Mouse (Mus musculus) stomach, embryonic 15.5 days (tissue): ENCODE data around the gene Diras2. TPM values are rescaled to one million over a fixed set of nuclear protein-coding genes. Genes with fewer than 3 reads are reported as not detected.
A peak's percentile ranks its signal among the peaks of the same experiment; 100 is the strongest.
"Not testable (repeated sequence)": the region's sequence is repeated elsewhere in the genome, so short reads cannot be mapped to it uniquely, and the experiment has no call there.

Source experiments
- ATAC-seq: fragments of 200-750 bp; cut with Nextera tagmentation; 2 replicates; pipeline ENCODE4 v1.8.0; 2017; ENCODE audit warnings: low read depth, moderate number of reproducible peaks, moderate TSS enrichment; ENCODE audit not compliant: insufficient read depth, low FRiP score
- H3K27ac ChIP-seq: fragments of 300-500 bp; sonication (generic); 2 replicates; pipeline ENCODE4 v1.5.1; 2015; ENCODE audit warnings: mild to moderate bottlenecking, inconsistent platforms
- H3K27me3 ChIP-seq: fragments of 300-500 bp; sonication (generic); replicated peaks from 2 replicates; pipeline ENCODE4 v1.6.1; 2015; ENCODE audit warnings: inconsistent platforms
- H3K36me3 ChIP-seq: fragments of 300-500 bp; sonication (generic); 2 replicates; pipeline ENCODE4 v1.6.1; 2015; ENCODE audit warnings: inconsistent platforms
- H3K4me1 ChIP-seq: fragments of 300-500 bp; sonication (generic); 2 replicates; pipeline ENCODE4 v1.6.1; 2015; ENCODE audit warnings: inconsistent platforms
- H3K4me2 ChIP-seq: fragments of 300-500 bp; sonication (generic); 2 replicates; pipeline ENCODE4 v1.6.1; 2015; ENCODE audit warnings: mild to moderate bottlenecking, inconsistent platforms
- H3K4me3 ChIP-seq: fragments of 300-500 bp; sonication (generic); replicated peaks from 2 replicates; pipeline ENCODE4 v1.5.1; 2015; ENCODE audit warnings: inconsistent platforms
- H3K9ac ChIP-seq: fragments of 300-500 bp; sonication (generic); 2 replicates; pipeline ENCODE4 v1.6.1; 2015; ENCODE audit warnings: inconsistent platforms
- H3K9me3 ChIP-seq: fragments of 300-500 bp; sonication (generic); 2 replicates; pipeline ENCODE4 v1.6.1; 2016; ENCODE audit warnings: inconsistent platforms
- WGBS: fragments of 180-500 bp; shearing (Covaris S2); methylation state at CpG from one replicate; pipeline ENCODE4 v1.1.7; 2015; 5-methylcytosine and 5-hydroxymethylcytosine counted together
- polyA plus RNA-seq: library from polyadenylated mRNA; unstranded; fragments of >200 nt; fragmentation: Nextera tagmentation; extraction: Ambion mirVana; gene quantifications from 2 replicates; pipeline ENCODE4 v1.2.1, GENCODE M21; 2015

The Diras2 gene
- polyA plus RNA-seq, 1 experiment from 2014 or later = 0.55 TPM

DNA sequence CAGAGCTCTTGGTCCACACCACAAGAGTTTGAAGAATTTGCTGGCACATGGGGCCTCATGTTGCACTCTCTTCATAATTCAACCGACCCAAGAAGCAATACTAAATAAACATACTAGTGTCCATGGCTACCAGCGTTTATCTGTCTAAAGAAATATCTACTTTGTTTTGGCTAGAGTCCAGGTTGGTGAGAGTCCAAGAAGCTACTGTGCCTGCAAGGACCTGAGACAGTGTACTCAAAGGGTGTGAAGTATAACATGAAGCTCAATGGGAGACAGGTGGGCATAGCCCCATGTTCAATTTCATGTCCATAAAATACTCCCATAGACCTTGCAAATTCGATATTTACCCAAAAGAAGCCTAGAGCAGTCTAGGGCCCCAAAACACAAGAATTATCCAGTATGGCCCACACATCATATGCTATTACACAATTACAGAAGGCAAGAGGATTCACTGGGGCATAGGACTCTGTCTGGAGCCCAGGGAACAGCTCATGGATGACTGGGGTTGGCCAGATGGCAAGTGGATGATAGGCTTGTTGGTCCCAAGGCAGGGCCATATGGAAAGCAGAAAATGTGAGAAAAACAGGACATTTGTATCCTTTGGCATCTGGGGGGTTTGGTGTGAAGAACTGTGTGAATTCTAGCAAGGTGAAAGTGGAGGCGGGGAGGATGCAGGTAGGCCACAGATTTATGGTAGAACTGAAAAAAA lies 20.8 kb downstream of the Diras2 start:
- no peaks in the 10 kb centered on the region for H3K4me1 ChIP-seq
- no peaks in the 10 kb centered on the region for H3K9me3 ChIP-seq
- ATAC-seq = no peak
- no peak overlapping the region for H3K27ac ChIP-seq
- no peaks in the 10 kb centered on the region for H3K36me3 ChIP-seq
- H3K4me2 ChIP-seq = no peak overlapping the region
- H3K4me3 ChIP-seq = no peak overlapping the region
- WGBS = 57% methylated on average over 4 of the region's 4 CpGs
- no peaks in the 10 kb centered on the region for H3K27me3 ChIP-seq
- no peak overlapping the region for H3K9ac ChIP-seq

DNA sequence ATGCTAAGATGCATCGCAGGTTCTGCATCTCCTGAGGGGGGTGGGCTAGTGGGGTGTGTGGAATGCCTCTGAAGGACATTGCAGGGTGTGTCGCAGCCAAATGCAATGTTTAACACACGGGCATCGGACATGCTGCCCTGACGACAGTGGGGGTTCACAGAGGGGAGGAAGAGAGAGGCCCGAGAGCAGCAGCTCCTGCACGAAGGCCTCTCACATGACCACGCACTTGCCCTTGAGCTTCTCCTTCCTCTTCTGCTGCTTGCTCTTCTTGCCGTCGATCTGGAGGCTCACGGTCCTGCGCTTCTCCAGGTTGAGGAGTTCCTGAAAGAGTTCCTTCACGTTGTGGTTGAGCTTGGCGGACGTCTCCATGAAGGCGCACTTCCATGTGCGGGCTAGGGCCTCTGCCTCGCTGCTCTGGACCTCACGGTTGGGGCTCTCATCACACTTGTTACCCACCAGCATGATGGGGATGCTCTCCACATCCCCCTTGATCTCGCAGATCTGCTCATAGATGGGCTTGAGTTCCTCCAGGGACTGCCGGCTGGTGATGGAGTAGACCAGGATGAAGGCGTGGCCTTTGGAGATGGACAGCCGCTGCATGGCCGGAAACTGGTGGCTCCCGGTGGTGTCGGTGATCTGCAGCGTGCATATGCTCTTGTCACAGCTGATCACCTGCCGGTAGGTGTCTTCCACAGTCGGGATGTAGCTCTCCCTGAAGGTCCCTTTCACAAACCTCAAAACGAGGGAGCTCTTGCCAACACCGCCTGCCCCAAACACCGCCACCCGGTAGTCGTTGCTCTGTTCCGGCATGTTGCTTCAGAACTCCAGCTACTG lies 23.4 kb downstream of the Diras2 start:
- Histone ChIP-seq H3K9me3 (no peaks in the 10 kb centered on the region), H3K27ac (no peak overlapping the region), H3K36me3 (no peaks in the 10 kb centered on the region), H3K4me2 (no peak overlapping the region), H3K27me3 (no peaks in the 10 kb centered on the region), H3K4me1 (no peaks in the 10 kb centered on the region), H3K9ac (no peak overlapping the region), H3K4me3 (no peak overlapping the region)
- WGBS = 89% methylated on average over 35 of the region's 35 CpGs
- ATAC-seq = no peak

DNA sequence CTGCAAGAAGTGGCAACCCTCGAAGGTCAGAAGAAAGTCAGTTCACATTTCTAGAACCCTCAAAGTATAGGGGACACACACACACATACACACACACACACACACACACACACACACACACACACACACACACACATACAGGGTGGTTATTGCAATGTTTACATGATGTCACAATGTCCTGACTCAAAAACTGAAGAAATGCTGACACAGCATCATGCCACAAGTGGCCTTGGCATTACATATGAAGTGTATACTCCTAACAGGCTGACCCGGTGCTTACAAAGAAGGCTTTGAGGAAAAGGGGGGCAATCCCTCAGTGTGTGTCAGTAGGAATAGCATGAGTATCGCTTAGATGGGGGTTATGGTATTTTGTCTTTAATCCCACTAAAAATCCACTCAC lies 24.3 kb downstream of the Diras2 start:
- H3K4me1 ChIP-seq, H3K9me3 ChIP-seq, ATAC-seq, H3K9ac ChIP-seq, H3K27me3 ChIP-seq, H3K36me3 ChIP-seq, H3K4me3 ChIP-seq, H3K4me2 ChIP-seq, H3K27ac ChIP-seq: not testable (repeated sequence)
- 75% methylated on average over 3 of the region's 3 CpGs for WGBS

DNA sequence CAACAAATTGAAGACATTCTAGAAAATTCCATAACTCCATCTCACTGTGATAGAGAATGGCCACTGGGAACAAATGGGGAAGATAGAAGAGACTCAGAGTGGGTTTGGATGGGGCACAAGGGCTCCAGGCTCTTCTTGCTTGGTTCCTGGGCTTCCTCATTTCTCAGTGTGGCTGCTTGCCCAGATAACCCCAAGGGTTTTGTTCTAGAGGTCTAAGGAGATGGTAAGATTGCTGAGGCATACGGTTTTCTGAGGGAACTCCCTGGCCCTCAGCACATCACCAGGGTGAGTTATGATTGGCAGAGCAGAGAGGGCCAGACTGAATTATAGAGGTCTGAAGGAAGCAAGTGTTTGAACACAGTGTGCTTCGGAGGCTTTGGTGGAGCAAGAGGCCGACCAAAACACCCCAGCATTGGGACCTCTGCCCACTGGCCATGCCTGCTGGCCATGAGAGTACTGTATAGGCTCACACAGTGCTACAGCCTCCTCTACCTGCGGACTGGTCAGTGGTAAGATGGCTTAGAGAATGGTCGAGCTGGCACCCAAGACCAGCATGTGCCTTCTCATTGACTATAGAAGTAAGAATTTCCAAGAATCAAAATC lies 25.3 kb downstream of the Diras2 start:
- WGBS = 75% methylated on average over 5 of the region's 5 CpGs
- not testable (repeated sequence) for H3K4me3 ChIP-seq, H3K9ac ChIP-seq, H3K4me2 ChIP-seq, H3K4me1 ChIP-seq, H3K27ac ChIP-seq, H3K9me3 ChIP-seq, H3K27me3 ChIP-seq, ATAC-seq, H3K36me3 ChIP-seq

DNA sequence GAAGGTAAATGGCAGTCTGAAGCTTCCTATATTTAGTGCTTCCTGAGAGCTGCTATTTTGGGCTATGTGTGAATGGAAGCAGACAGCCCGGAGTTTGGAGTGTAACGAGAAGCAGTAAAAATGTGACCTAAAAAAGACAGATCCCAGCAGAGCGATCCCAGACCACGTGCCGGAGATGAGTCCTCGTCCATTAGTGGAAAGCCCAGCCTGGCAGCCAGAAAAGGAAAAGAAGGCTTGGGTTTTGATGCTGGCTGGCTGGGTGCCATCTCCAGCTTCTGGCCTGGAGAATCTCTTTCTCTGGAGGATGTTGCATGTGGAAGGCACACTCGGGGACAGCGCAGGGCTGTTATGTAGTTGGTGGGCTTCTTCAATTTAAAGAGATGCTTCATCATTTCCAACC lies 29.4 kb downstream of the Diras2 start:
- Histone ChIP-seq H3K4me2 (no peak overlapping the region), H3K27me3 (no peaks in the 10 kb centered on the region), H3K9ac (no peak overlapping the region), H3K9me3 (no peaks in the 10 kb centered on the region), H3K36me3 (no peaks in the 10 kb centered on the region), H3K27ac (peak overlapping the region; percentile 46; the same call in 1 of the 2 replicates), H3K4me1 (no peaks in the 10 kb centered on the region), H3K4me3 (no peak overlapping the region)
- ATAC-seq = peak; percentile 65; the same call in 1 of the 2 replicates
- WGBS = 49% methylated on average over 8 of the region's 8 CpGs

DNA sequence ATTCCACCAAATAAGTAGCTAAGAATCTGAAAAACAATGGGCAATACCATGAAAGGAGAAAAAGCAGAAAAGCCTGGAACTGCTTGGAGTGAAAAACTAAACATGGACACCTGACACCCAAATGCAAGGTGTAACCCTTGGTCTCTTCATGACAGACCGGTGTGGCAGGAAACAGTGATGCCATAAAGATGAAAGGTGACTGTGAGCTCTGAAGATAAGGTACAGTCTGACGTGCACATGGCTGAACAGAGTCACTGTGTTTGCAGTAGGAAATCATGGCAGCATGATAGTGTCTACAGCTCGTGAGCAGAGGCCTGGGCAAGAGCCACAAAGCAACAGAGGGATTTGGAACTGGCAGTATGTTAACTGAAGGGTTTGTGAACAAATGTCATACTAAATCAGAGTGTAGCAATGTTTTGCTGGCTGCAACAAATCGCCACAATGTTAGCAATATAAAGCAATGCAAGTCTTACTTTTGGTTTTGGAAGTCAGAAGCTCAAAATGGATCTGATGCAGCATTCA lies 34.0 kb downstream of the Diras2 start:
- WGBS = 50% methylated on average over 4 of the region's 4 CpGs
- no peaks in the 10 kb centered on the region for H3K9me3 ChIP-seq
- H3K9ac ChIP-seq = no peak overlapping the region
- no peak overlapping the region for H3K4me2 ChIP-seq
- no peak for ATAC-seq
- no peaks in the 10 kb centered on the region for H3K4me1 ChIP-seq
- H3K4me3 ChIP-seq = no peak overlapping the region
- no peaks in the 10 kb centered on the region for H3K27me3 ChIP-seq
- H3K36me3 ChIP-seq = no peaks in the 10 kb centered on the region
- no peak overlapping the region for H3K27ac ChIP-seq

DNA sequence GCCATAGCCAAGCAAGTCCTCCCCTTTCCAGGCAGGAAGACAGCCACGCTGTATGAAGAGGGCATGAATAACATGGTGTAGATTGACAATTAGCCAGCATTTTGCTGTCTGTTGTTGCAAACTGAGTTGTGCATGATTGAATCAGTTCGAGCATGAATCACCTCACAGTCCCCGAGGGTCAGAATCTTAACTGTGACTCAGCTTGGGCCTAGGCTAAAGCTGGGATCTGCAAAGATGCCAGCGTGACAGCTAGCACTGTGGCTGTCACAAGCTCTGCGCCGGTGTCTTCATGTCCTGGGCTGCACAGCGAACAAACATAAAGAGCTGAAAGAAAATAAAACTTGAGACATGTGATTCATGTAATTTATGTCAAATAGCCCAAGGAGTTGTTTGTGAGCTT lies 42.3 kb downstream of the Diras2 start:
- Histone ChIP-seq H3K4me3 (no peak overlapping the region), H3K36me3 (no peaks in the 10 kb centered on the region), H3K4me2 (no peak overlapping the region), H3K27me3 (no peaks in the 10 kb centered on the region), H3K27ac (no peak overlapping the region), H3K9ac (no peak overlapping the region), H3K9me3 (no peaks in the 10 kb centered on the region), H3K4me1 (no peaks in the 10 kb centered on the region)
- no peak for ATAC-seq
- WGBS = 92% methylated on average over 7 of the region's 7 CpGs

DNA sequence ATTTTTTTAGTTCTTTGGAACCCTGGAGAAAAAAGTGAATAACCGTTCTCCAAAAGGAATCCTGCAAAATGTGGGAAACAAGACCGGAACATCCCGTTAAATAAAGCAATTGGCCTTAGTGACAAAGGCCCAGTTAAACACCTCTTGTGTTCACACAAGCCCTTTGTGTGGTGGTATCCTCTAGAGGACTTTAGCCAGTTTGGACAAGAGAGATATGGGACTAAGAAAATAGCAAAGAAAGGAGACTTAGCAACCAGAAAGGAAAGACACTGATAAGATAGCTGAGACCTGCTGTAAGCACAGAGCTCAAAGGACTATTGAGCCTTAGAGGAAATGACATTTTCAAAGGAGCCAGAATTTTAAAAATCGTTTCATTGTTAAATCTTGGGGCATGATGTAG lies 47.0 kb downstream of the Diras2 start:
- 69% methylated on average over 4 of the region's 4 CpGs for WGBS
- Histone ChIP-seq H3K4me1 (no peaks in the 10 kb centered on the region), H3K27ac (no peak overlapping the region), H3K4me3 (no peak overlapping the region), H3K4me2 (no peak overlapping the region), H3K9me3 (no peaks in the 10 kb centered on the region), H3K9ac (no peak overlapping the region), H3K36me3 (no peaks in the 10 kb centered on the region), H3K27me3 (no peaks in the 10 kb centered on the region)
- ATAC-seq = no peak

DNA sequence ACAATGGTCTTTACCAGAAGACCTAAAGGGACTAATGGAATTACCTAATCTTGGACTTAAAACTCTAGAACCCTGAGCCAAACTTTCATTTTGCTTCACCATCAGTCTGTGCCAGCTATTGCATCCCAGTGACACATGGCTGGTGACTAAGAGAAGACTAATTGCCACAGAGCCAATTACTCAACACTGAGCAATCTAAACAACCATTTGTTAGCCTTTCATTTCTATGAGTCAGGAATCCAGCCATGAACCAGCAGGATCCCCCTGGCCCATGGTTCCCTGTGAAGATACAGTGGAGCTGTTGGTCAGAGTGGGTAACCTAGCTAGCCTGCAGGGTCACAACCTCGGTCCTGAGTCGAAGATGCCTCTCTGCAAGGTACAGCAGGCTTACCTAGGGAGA lies 49.3 kb downstream of the Diras2 start:
- no peaks in the 10 kb centered on the region for H3K27me3 ChIP-seq
- no peak for ATAC-seq
- H3K27ac ChIP-seq = no peak overlapping the region
- H3K9ac ChIP-seq = no peak overlapping the region
- 74% methylated on average over 2 of the region's 2 CpGs for WGBS
- H3K36me3 ChIP-seq = no peaks in the 10 kb centered on the region
- H3K9me3 ChIP-seq = no peaks in the 10 kb centered on the region
- H3K4me2 ChIP-seq = no peak overlapping the region
- H3K4me1 ChIP-seq = no peaks in the 10 kb centered on the region
- no peak overlapping the region for H3K4me3 ChIP-seq

DNA sequence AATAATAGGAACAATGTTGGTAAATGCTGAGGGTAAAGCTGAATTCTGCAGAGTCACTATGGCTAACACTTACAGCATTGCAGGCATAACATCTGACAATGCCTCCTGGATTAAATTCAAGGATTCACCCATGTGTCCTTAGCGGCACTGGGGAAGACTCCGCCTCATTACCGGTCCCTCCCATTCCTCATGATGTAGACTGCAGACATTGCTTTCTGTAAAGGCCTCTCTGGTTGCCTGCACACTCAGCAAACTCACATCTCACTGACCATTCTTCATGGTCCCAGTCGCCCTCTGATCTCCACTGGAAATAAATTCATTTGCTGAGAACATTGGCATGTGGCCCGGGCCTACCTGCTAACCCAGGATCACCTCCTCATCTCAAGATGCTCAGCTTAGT lies 51.9 kb downstream of the Diras2 start:
- Histone ChIP-seq H3K4me2 (no peak overlapping the region), H3K4me1 (no peaks in the 10 kb centered on the region), H3K9ac (no peak overlapping the region), H3K27me3 (no peaks in the 10 kb centered on the region), H3K36me3 (no peaks in the 10 kb centered on the region), H3K4me3 (no peak overlapping the region), H3K27ac (no peak overlapping the region), H3K9me3 (no peaks in the 10 kb centered on the region)
- 95% methylated on average over 5 of the region's 5 CpGs for WGBS
- no peak for ATAC-seq

DNA sequence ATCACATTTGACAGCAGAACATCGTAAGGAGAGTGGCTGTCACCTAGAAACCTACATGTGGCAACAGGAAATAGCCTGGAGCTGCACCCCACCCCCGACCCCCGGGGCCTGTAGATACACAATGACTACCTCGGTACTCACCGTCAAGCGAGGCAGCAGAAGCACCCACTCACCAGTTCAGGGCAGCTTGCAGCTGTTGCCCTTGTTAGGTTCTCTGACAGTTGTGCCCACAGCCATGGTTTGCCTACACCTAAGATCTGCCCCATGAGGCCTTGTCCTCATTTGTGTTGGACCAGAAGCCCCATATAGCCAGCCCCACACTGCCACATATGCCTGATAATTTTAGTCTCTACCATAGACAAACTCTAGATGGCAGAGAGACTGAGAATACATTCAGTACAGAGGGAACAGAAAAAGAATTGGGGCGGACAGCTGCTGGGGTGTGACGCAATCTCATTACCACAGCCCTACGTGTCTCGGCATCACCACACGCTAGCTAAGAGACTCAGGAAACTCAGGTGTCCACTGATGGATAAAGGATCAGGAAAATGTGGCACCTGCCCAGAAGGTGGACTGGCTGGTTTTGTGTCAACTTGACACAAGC lies 54.0 kb downstream of the Diras2 start:
- no peaks in the 10 kb centered on the region for H3K36me3 ChIP-seq
- H3K4me1 ChIP-seq = no peaks in the 10 kb centered on the region
- H3K9ac ChIP-seq = no peak overlapping the region
- no peak overlapping the region for H3K4me2 ChIP-seq
- no peak for ATAC-seq
- WGBS = 89% methylated on average over 11 of the region's 11 CpGs
- no peak overlapping the region for H3K27ac ChIP-seq
- H3K27me3 ChIP-seq = no peaks in the 10 kb centered on the region
- H3K9me3 ChIP-seq = no peaks in the 10 kb centered on the region
- H3K4me3 ChIP-seq = no peak overlapping the region

DNA sequence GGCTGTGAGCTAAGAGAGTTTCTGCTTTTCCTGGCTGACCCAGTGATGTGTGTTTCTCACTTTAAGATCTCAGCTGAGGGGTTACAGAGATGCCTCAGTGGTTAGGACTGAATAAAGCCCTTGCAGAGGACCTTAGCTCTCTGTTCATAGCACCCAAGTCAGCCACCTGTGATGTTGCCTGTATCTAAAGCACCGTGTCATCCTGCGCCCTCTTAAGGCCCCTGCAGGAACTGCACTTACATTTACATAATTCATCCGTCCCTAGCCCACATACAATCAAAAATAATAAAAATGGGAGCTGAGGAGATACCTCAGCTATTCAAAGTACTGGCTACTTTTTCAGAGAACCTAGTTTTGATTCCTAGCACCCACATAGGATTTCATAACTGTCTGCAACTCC lies 54.9 kb downstream of the Diras2 start:
- H3K27ac ChIP-seq = no peak overlapping the region
- H3K4me3 ChIP-seq = no peak overlapping the region
- H3K9me3 ChIP-seq = no peaks in the 10 kb centered on the region
- H3K36me3 ChIP-seq = no peaks in the 10 kb centered on the region
- 51% methylated on average over 3 of the region's 3 CpGs for WGBS
- no peaks in the 10 kb centered on the region for H3K27me3 ChIP-seq
- H3K4me2 ChIP-seq = no peak overlapping the region
- H3K4me1 ChIP-seq = no peaks in the 10 kb centered on the region
- no peak overlapping the region for H3K9ac ChIP-seq
- no peak for ATAC-seq
